Mouse (Mus musculus) right cerebral cortex, postnatal 4 days (tissue): ENCODE measurements around the gene Slc25a31.

Experiments used
- DNase-seq: peaks from one replicate; pipeline ENCODE4 v3.0.0-alpha.2; 2022

Gene Slc25a31

GRCm38 (mm10) chr3:40738381-40738912 lies 29.8 kb downstream of the Slc25a31 start:
- no peak for DNase-seq

- no peak for DNase-seq
These were observed 35.6 kb downstream of the Slc25a31 start, which contains the start of gene Hspa4l for GRCm38 (mm10) chr3:40744024-40744835. Gene Hspa4l (plus strand): TSS chr3:40744495.

GRCm38 (mm10) chr3:40744836-40745660 lies 36.4 kb downstream of the Slc25a31 start:
- peak; percentile 96 for DNase-seq

GRCm38 (mm10) chr3:40745661-40746547 lies 37.2 kb downstream of the Slc25a31 start:
- no peak for DNase-seq

GRCm38 (mm10) chr3:40760746-40761145 lies 52.1 kb downstream of the Slc25a31 start:
- no peak for DNase-seq

- DNase-seq: no peak
These were observed 52.7 kb downstream of the Slc25a31 start for GRCm38 (mm10) chr3:40761312-40761711.
